Mouse (Mus musculus) myocyte (in vitro differentiated cells): ENCODE measurements at regions not wholly inside any gene's neighbourhood (a gene's known extent, or its start where the extent isn't known, plus 50 kb on each side); places are given as distances from the start of the nearest gene placed in this dataset.

Experiments used
- E2F4 ChIP-seq: IDR thresholded peaks from one replicate; pipeline ENCODE4 v1.6.1; 2011; ENCODE audit warnings: mild to moderate bottlenecking, control low read depth, moderate library complexity; ENCODE audit not compliant: insufficient read depth
- MAX ChIP-seq: IDR thresholded peaks from one replicate; pipeline ENCODE4 v1.6.1; 2011; ENCODE audit warnings: low read depth, mild to moderate bottlenecking, control low read depth
- MYOD1 ChIP-seq, 3 experiments: IDR thresholded peaks; one replicate each; pipeline ENCODE4 v1.6.1; 2011; ENCODE audit warnings: control low read depth in 2 of 3, low read depth in 2 of 3, mild to moderate bottlenecking in 2 of 3, moderate library complexity in 1 of 3; ENCODE audit not compliant: insufficient read length in 2 of 3, control insufficient read depth in 1 of 3
- POLR2AphosphoS2 ChIP-seq: IDR thresholded peaks from one replicate; pipeline ENCODE4 v1.6.1; 2011; ENCODE audit warnings: low read depth, control low read depth; ENCODE audit not compliant: insufficient read length
- TCF12 ChIP-seq: IDR thresholded peaks from one replicate; pipeline ENCODE4 v1.6.1; 2011; ENCODE audit warnings: mild to moderate bottlenecking, control low read depth; ENCODE audit not compliant: poor library complexity, insufficient read depth, severe bottlenecking
- USF1 ChIP-seq: IDR thresholded peaks from one replicate; pipeline ENCODE4 v1.6.1; 2011; ENCODE audit warnings: low read depth, mild to moderate bottlenecking, control low read depth, moderate library complexity

GRCm38 (mm10) chr7:37092572-37092971 lies 394.7 kb downstream of the Tshz3 start:
- TF ChIP-seq TCF12 = no peak
- TF ChIP-seq MYOD1 (IDR thresholded peaks at IDR 0.05; ENCODE audit: control insufficient read depth in 1 of 3, insufficient read length in 2 of 3, low read depth in 2 of 3) = no peak
- TF ChIP-seq POLR2AphosphoS2 = no peak
- no peak for TF ChIP-seq E2F4
- TF ChIP-seq MAX = no peak
- TF ChIP-seq USF1 = no peak
